Mouse (Mus musculus): Measurements from ENCODE around the gene Cmc4. TPM values are rescaled to one million over a fixed set of nuclear protein-coding genes. Genes with fewer than 3 reads are reported as not detected.

Cmc4 gene
- 1.4 and 1.9 TPM in 2 replicates for polyA plus RNA-seq (2012; rRNA removed)

GRCm38 (mm10) chrX:75415936-75416785, at the start of gene Cmc4, which contains the start of the genes Mtcp1 and Brcc3:
TSS of gene Cmc4 (minus strand) at chrX:75416584.
TSS of gene Mtcp1 (minus strand) at chrX:75416588.
TSS of gene Brcc3 (plus strand) at chrX:75416628.
- WGBS: 10% methylated on average over 52 of the region's 52 CpGs
- DNase-seq (ENCODE audit: low read depth, low spot score): peak; percentile 60

DNA sequence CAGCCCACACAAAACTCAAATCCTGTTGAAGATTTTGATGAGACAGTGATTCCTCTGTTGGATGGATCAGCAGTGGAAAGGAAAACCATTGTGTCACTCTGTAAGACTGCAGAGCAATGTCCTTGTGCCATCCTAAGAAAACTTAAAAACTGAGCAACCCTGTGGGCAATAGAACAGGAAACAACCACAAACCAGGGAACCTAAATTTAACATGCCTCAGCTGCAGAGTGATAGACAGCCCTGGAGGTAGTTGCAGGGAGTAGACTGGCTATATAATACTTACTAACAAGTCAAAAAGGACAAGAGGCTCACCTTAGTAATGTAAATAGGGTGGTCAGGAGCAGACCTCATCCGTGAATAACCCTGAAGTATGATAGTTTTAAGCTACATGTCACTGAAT, 38.2 kb upstream of the Cmc4 start:
- 87% methylated on average over 1 of the region's 1 CpGs for WGBS
- no peak for DNase-seq (ENCODE audit: low read depth, low spot score)

DNA sequence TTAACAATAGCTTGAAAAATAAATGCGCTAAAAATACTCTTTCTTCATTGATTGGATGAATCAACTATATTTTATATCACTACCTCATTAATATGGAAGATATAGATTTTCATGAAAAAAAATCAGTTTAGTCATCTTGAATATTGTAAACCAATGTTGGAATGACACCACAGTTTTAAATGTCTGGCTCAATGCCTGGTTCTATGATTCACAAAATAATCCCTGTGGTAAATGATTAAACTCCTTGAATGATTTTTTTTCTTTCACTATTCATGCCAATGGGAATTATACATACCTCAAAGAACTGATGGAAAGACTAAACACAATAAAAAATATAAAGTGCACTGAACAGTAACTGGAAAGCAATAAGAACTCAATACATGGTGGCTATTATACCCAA, 6.7 kb downstream of the Cmc4 start:
- 75% methylated on average over 1 of the region's 1 CpGs for WGBS
- DNase-seq (ENCODE audit: low read depth, low spot score): peak; percentile 24

- DNase-seq (ENCODE audit: low read depth, low spot score): no peak
Observed at GRCm38 (mm10) chrX:75403350-75403749, 13.0 kb downstream of the Cmc4 start.

- DNase-seq (ENCODE audit: low read depth, low spot score): no peak
- WGBS: 69% methylated on average over 2 of the region's 2 CpGs
Observed at GRCm38 (mm10) chrX:75402668-75403067, 13.7 kb downstream of the Cmc4 start.

DNA sequence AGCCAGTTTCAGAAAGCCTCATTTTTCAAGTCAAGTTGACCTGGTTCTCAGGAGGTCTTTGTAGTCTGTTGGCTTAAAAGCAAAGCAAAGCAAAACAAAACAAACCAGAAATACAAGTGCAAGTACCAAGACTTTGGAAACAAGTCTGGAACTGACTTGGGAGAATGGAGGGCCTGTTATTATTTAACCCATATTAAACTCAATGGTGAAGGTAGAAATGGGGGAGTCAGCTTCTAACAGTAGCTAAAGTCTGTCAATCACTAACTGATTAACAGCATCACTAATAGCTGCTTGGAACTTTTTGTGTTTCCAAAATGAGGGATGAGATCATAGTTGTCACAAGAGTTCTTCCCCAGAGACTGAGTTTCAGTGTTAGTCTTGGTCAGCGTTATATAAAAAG, 16.9 kb downstream of the Cmc4 start:
- 90% methylated on average over 1 of the region's 1 CpGs for WGBS
- DNase-seq (ENCODE audit: low read depth, low spot score): no peak

- 17% methylated on average over 25 of the region's 25 CpGs for WGBS
- DNase-seq (ENCODE audit: low read depth, low spot score): peak; percentile 11
Observed at GRCm38 (mm10) chrX:75382195-75382771, 34.1 kb downstream of the Cmc4 start, which contains the start of the genes Fundc2 and F8. TSS of gene Fundc2 (plus strand) at chrX:75382399. TSS of gene F8 (minus strand) at chrX:75382615.

GRCm38 (mm10) chrX:75381699-75382098, 34.7 kb downstream of the Cmc4 start:
- 69% methylated on average over 5 of the region's 5 CpGs for WGBS
- no peak for DNase-seq (ENCODE audit: low read depth, low spot score)

GRCm38 (mm10) chrX:75381176-75381575, 35.2 kb downstream of the Cmc4 start:
- no peak for DNase-seq (ENCODE audit: low read depth, low spot score)
- 56% methylated on average over 1 of the region's 1 CpGs for WGBS

GRCm38 (mm10) chrX:75376815-75377214, 39.6 kb downstream of the Cmc4 start:
- no peak for DNase-seq (ENCODE audit: low read depth, low spot score)

GRCm38 (mm10) chrX:75372666-75373425, 43.5 kb downstream of the Cmc4 start:
- WGBS: 45% methylated on average over 2 of the region's 2 CpGs
- DNase-seq (ENCODE audit: low read depth, low spot score): no peak

DNA sequence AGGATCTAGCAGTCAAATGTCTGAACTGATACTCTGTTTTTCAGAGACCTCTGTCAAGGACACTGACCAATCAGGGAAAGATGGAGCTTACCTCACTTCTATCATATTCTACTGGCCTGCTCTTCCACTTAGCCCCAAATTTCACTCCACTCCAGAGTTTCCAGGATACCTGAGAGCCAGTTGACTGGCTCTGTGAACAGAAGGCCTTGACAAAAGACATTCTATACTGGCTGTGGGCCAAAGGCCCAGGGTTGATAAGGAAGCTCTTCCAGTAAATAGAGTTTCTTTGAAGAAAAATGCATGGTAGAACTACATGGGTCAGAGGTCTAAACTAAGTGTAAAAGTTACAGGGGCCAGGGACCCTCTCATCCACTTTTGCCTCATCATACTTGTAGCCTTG, 46.2 kb downstream of the Cmc4 start:
- no peak for DNase-seq (ENCODE audit: low read depth, low spot score)

Other genes with a start within 250 kb of the Cmc4 start
- gene Fundc2, start 34.2 kb downstream of the Cmc4 start, polyA plus RNA-seq (2012; rRNA removed): 4.1 and 5.5 TPM in 2 replicates
- 0.04 and 0.21 TPM in 2 replicates for gene F8, start 34.0 kb downstream of the Cmc4 start, polyA plus RNA-seq (2012; rRNA removed)
- 2.2 and 3.9 TPM in 2 replicates for gene Mtcp1, start within 50 bp of the Cmc4 start, polyA plus RNA-seq (2012; rRNA removed)
- 7.3 and 9.5 TPM in 2 replicates for gene Brcc3, start within 50 bp of the Cmc4 start, polyA plus RNA-seq (2012; rRNA removed)
- 3.6 and 4.2 TPM in 2 replicates for gene Vbp1, start 97.7 kb upstream of the Cmc4 start, polyA plus RNA-seq (2012; rRNA removed)
- 0.16 and 0.22 TPM in 2 replicates for gene Rab39b, start 161.6 kb upstream of the Cmc4 start, polyA plus RNA-seq (2012; rRNA removed)

Data from large intestine, adult 2 months (tissue).